7 mouse cellular contexts compared by ENCODE assay signal in the genomic region with DNA sequence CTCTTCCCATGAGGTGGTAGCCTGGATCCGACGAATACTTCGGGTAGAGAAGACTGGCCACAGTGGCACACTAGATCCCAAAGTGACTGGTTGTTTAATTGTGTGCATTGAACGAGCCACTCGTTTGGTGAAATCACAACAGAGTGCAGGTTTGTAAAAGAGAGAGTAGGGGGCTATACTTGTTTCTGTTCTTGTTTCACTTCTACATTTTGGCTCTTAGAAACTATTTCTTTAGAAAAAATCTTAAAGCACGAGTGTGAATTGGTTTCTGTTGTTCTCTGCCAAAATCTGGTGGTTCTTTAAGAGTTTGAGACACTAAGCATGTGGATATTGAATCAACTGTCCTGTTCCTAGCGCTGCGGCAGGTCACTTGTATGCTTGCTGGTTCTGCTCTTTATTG.
"Had no signal": no experiment of that assay in that cellular context is flagged by ENCODE, and none has a peak within 500 bp of the region (broad histone marks: within the 10 kb centered on the region; RNA-seq: fewer than 3 reads in every experiment).

No protein-coding gene starts in this region.

- H3K9ac ChIP-seq: limb, embryonic 12.5 days; midbrain, embryonic 12.5 days had no signal

- H3K4me1 ChIP-seq: limb, embryonic 12.5 days; midbrain, embryonic 12.5 days had no signal

- H3K9me3 ChIP-seq: limb, embryonic 12.5 days; midbrain, embryonic 12.5 days had no signal

- DNase-seq: kidney, adult 11 months; kidney, postnatal 10 days; right cerebral cortex, postnatal 14 days; thymus, postnatal 4 days had no signal

- H3K4me2 ChIP-seq: limb, embryonic 12.5 days; midbrain, embryonic 12.5 days had no signal

- H3K4me3 ChIP-seq: limb, embryonic 12.5 days; midbrain, embryonic 12.5 days had no signal

- H3K27me3 ChIP-seq: limb, embryonic 12.5 days; midbrain, embryonic 12.5 days had no signal

- H3K27ac ChIP-seq: limb, embryonic 12.5 days; midbrain, embryonic 12.5 days; stomach, postnatal 0 days had no signal
